Mouse (Mus musculus): ENCODE results near the gene Armt1.

GRCm38 (mm10) chr10:4491281-4491680, 59.0 kb downstream of the Armt1 start:
- TF ChIP-seq CTCF (IDR thresholded peaks at IDR 0.05; ENCODE audit: extremely low read depth, insufficient read depth, insufficient read length, insufficient replicate concordance): no peak
- no peak for TF ChIP-seq POLR2A (IDR thresholded peaks at IDR 0.05; ENCODE audit: low read depth, low read length)

Measured in spleen, adult 2 months (tissue).